Mouse (Mus musculus) heart, adult 2 months (tissue): ENCODE results near the gene Fgf23.

Source experiments
- CTCF ChIP-seq: fragments of 200-600 bp; IDR thresholded peaks from 2 replicates; pipeline ENCODE4 v1.8.1; 2022; ENCODE audit warnings: antibody characterized with exemption, mild to moderate bottlenecking, moderate library complexity
- EP300 ChIP-seq: fragments of 200-500 bp; IDR thresholded peaks from 2 replicates; pipeline ENCODE4 v1.6.1; 2011; ENCODE audit warnings: low read depth, low read length, control low read depth; ENCODE audit not compliant: insufficient read depth
- POLR2A ChIP-seq: fragments of 200-500 bp; IDR thresholded peaks from 2 replicates; pipeline ENCODE4 v1.6.1; 2011; ENCODE audit warnings: mild to moderate bottlenecking, low read depth, low read length, control low read depth; ENCODE audit not compliant: insufficient read depth

- no peak for TF ChIP-seq POLR2A
- no peak for TF ChIP-seq CTCF
- no peak for TF ChIP-seq EP300
Measured at GRCm38 (mm10) chr6:127106726-127107125, 34.0 kb downstream of the Fgf23 start.
